Mouse (Mus musculus): ENCODE results near the gene Fkbp3.

- TF ChIP-seq TAL1 (IDR thresholded peaks at IDR 0.05; ENCODE audit: low read length) (no peak), GATA1 (IDR thresholded peaks at IDR 0.05; ENCODE audit: low read length) (no peak)
These were observed 746 bp downstream of the Fkbp3 start for GRCm38 (mm10) chr12:65072911-65073610.
